9 mouse cellular contexts compared by ENCODE assay signal in genomic region chr12:112810092-112810885, GRCm38 (mm10). TPM values are rescaled to one million over a fixed set of nuclear protein-coding genes. Genes with fewer than 3 reads are reported as not detected.
DNase-seq lines count a peak whose midpoint lies in the region; ATAC-seq and TF ChIP-seq lines count a peak whose summit lies in the region.
"Had no signal": no experiment of that assay in that cellular context is flagged by ENCODE, and none has a peak within 500 bp of the region (broad histone marks: within the 10 kb centered on the region; RNA-seq: fewer than 3 reads in every experiment).

No protein-coding gene starts in this region.

- no peak overlapping the region for H3K4me3 ChIP-seq in intestine, embryonic 14.5 days (ENCODE audit: low read depth, low read length)
- H3K4me3 ChIP-seq in intestine, postnatal 0 days (ENCODE audit: low read depth, low read length) = no peak overlapping the region
- H3K4me3 ChIP-seq in forebrain, embryonic 14.5 days (ENCODE audit: low read depth, low read length) = no peak overlapping the region
- peak overlapping the region; percentile 70; the same call in 1 of the 2 replicates for H3K4me3 ChIP-seq in midbrain, embryonic 12.5 days

- no peaks in the 10 kb centered on the region for H3K27me3 ChIP-seq in intestine, embryonic 14.5 days (replicated peaks; ENCODE audit: control insufficient read depth, insufficient read depth, low read length)
- no peaks in the 10 kb centered on the region for H3K27me3 ChIP-seq in intestine, postnatal 0 days (replicated peaks; ENCODE audit: control insufficient read depth, insufficient read depth, low read length)
- H3K27me3 ChIP-seq in forebrain, embryonic 14.5 days (replicated peaks; ENCODE audit: control insufficient read depth, insufficient read depth, low read length) = no peaks in the 10 kb centered on the region
- peaks cover 23% of the 10 kb centered on the region; the same call in 1 of the 2 replicates for H3K27me3 ChIP-seq in midbrain, embryonic 12.5 days

- H3K4me2 ChIP-seq in intestine, embryonic 14.5 days (ENCODE audit: low read length) = peak overlapping the region; percentile 98
- no peak overlapping the region for H3K4me2 ChIP-seq in intestine, postnatal 0 days (replicated peaks; ENCODE audit: low read depth)
- 0 out of 2 replicates have a peak overlapping the region, but pooled peaks have one; percentile 9 for H3K4me2 ChIP-seq in forebrain, embryonic 14.5 days (ENCODE audit: low read length)
- H3K4me2 ChIP-seq in midbrain, embryonic 12.5 days (replicated peaks) = peak overlapping the region; percentile 99

- TF ChIP-seq CTCF in intestine, postnatal 0 days (IDR thresholded peaks at IDR 0.05; ENCODE audit: low read depth) = no peak

- peaks cover 2% of the 10 kb centered on the region; the same call in 1 of the 2 replicates for H3K4me1 ChIP-seq in intestine, embryonic 14.5 days (replicated peaks; ENCODE audit: control insufficient read depth, insufficient read depth, low read length)
- no peaks in the 10 kb centered on the region for H3K4me1 ChIP-seq in intestine, postnatal 0 days (replicated peaks; ENCODE audit: control insufficient read depth, insufficient read depth, low read length)
- peaks cover 12% of the 10 kb centered on the region for H3K4me1 ChIP-seq in forebrain, embryonic 14.5 days (ENCODE audit: control insufficient read depth, insufficient read depth, low read length)
- peaks cover 21% of the 10 kb centered on the region for H3K4me1 ChIP-seq in midbrain, embryonic 12.5 days

- no peaks in the 10 kb centered on the region for H3K9me3 ChIP-seq in intestine, embryonic 14.5 days (ENCODE audit: control insufficient read depth, low read length)
- no peaks in the 10 kb centered on the region for H3K9me3 ChIP-seq in intestine, postnatal 0 days (ENCODE audit: control insufficient read depth)
- no peaks in the 10 kb centered on the region for H3K9me3 ChIP-seq in forebrain, embryonic 14.5 days (replicated peaks; ENCODE audit: control insufficient read depth, low read length)
- no peaks in the 10 kb centered on the region for H3K9me3 ChIP-seq in midbrain, embryonic 12.5 days

- H3K36me3 ChIP-seq in intestine, embryonic 14.5 days (ENCODE audit: control insufficient read depth, insufficient read depth, low read length) = peaks cover 12% of the 10 kb centered on the region; the same call in 1 of the 2 replicates
- 0 out of 2 replicates have a peak, but pooled peaks cover 3% of the 10 kb centered on the region for H3K36me3 ChIP-seq in intestine, postnatal 0 days (ENCODE audit: control insufficient read depth, insufficient read depth)
- H3K36me3 ChIP-seq in forebrain, embryonic 14.5 days (ENCODE audit: control insufficient read depth, insufficient read depth, low read length) = peaks cover 14% of the 10 kb centered on the region
- peaks cover 43% of the 10 kb centered on the region for H3K36me3 ChIP-seq in midbrain, embryonic 12.5 days

- H3K27ac ChIP-seq in intestine, embryonic 14.5 days (ENCODE audit: low read depth) = no peak overlapping the region
- H3K27ac ChIP-seq in intestine, postnatal 0 days (ENCODE audit: low read depth, low read length) = no peak overlapping the region
- H3K27ac ChIP-seq in forebrain, embryonic 14.5 days (ENCODE audit: low read depth, low read length) = no peak overlapping the region
- H3K27ac ChIP-seq in midbrain, embryonic 12.5 days (replicated peaks) = no peak overlapping the region

- no peak overlapping the region for H3K9ac ChIP-seq in intestine, embryonic 14.5 days (ENCODE audit: low read length)
- H3K9ac ChIP-seq in intestine, postnatal 0 days (ENCODE audit: low read depth, low read length) = no peak overlapping the region
- H3K9ac ChIP-seq in forebrain, embryonic 14.5 days (ENCODE audit: low read length) = no peak overlapping the region
- H3K9ac ChIP-seq in midbrain, embryonic 12.5 days (replicated peaks) = 0 out of 2 replicates have a peak overlapping the region, but pooled peaks have one; percentile 71

- 61% methylated on average over 19 of the region's 19 CpGs for WGBS in intestine, embryonic 14.5 days
- 58% methylated on average over 19 of the region's 19 CpGs for WGBS in intestine, postnatal 0 days
- WGBS in forebrain, embryonic 14.5 days = 67% methylated on average over 19 of the region's 19 CpGs
- WGBS in midbrain, embryonic 12.5 days = 69% methylated on average over 19 of the region's 19 CpGs

- ATAC-seq in intestine, embryonic 14.5 days (replicated peaks; ENCODE audit: low FRiP score, low TSS enrichment, low read depth) = no peak
- ATAC-seq in intestine, postnatal 0 days = no peak
- ATAC-seq in forebrain, embryonic 14.5 days = no peak
- ATAC-seq in midbrain, embryonic 12.5 days (ENCODE audit: low FRiP score, low read depth) = no peak

- no peak for DNase-seq in intestine, embryonic 14.5 days (ENCODE audit: low spot score)
- DNase-seq in NIH3T3 (ENCODE audit: low read depth) = peak; percentile 42
- DNase-seq in forebrain, embryonic 14.5 days (ENCODE audit: low spot score) = no peak
- no peak for DNase-seq in ovary, postnatal 10 days (ENCODE audit: low spot score)
- DNase-seq in embryo, embryonic 10 days (ENCODE audit: low spot score) = no peak
- DNase-seq in embryo, embryonic 9.5 days (ENCODE audit: extremely low spot score) = no peak
- DNase-seq: cerebellum, postnatal 25 days had no signal

RNA-seq across cellular contexts. Expression of gene Clba1, which starts 1.6 kb away (rescaled TPM):
- 4.3 and 7.0 TPM in 2 replicates for polyA plus RNA-seq in intestine, embryonic 14.5 days (2014; fragmentation: Nextera tagmentation; extraction: Ambion mirVana)
- 3.6 TPM in 2 replicates for polyA plus RNA-seq in intestine, postnatal 0 days (2015; fragmentation: Nextera tagmentation; extraction: Ambion mirVana)
- 17.0 and 19.4 TPM in 2 replicates for polyA plus RNA-seq in forebrain, embryonic 14.5 days (2014; fragmentation: Nextera tagmentation; extraction: Ambion mirVana)
- polyA plus RNA-seq in midbrain, embryonic 12.5 days (2016; fragmentation: Nextera tagmentation; extraction: Ambion mirVana) = 16.7 and 18.5 TPM in 2 replicates

RNA-seq across cellular contexts. Expression of gene Ahnak2, which starts 7.8 kb away (rescaled TPM):
- 2.9 and 3.1 TPM in 2 replicates for polyA plus RNA-seq in intestine, embryonic 14.5 days (2014; fragmentation: Nextera tagmentation; extraction: Ambion mirVana)
- 1.6 TPM in 2 replicates for polyA plus RNA-seq in intestine, postnatal 0 days (2015; fragmentation: Nextera tagmentation; extraction: Ambion mirVana)
- 0.29 and 0.51 TPM in 2 replicates for polyA plus RNA-seq in forebrain, embryonic 14.5 days (2014; fragmentation: Nextera tagmentation; extraction: Ambion mirVana)
- 0.25 and 0.37 TPM in 2 replicates for polyA plus RNA-seq in midbrain, embryonic 12.5 days (2016; fragmentation: Nextera tagmentation; extraction: Ambion mirVana)

RNA-seq across cellular contexts. Expression of gene Cdca4, which starts 18.9 kb away (rescaled TPM):
- 116 and 126 TPM in 2 replicates for polyA plus RNA-seq in intestine, embryonic 14.5 days (2014; fragmentation: Nextera tagmentation; extraction: Ambion mirVana)
- 22.6 and 24.1 TPM in 2 replicates for polyA plus RNA-seq in intestine, postnatal 0 days (2015; fragmentation: Nextera tagmentation; extraction: Ambion mirVana)
- polyA plus RNA-seq in forebrain, embryonic 14.5 days (2014; fragmentation: Nextera tagmentation; extraction: Ambion mirVana) = 101 and 112 TPM in 2 replicates
- 124 and 132 TPM in 2 replicates for polyA plus RNA-seq in midbrain, embryonic 12.5 days (2016; fragmentation: Nextera tagmentation; extraction: Ambion mirVana)

RNA-seq across cellular contexts. Expression of gene Pld4, which starts 49.8 kb away (rescaled TPM):
- polyA plus RNA-seq in intestine, embryonic 14.5 days (2014; fragmentation: Nextera tagmentation; extraction: Ambion mirVana) = 12.6 and 13.0 TPM in 2 replicates
- 6.7 and 6.9 TPM in 2 replicates for polyA plus RNA-seq in intestine, postnatal 0 days (2015; fragmentation: Nextera tagmentation; extraction: Ambion mirVana)
- 5.9 and 7.0 TPM in 2 replicates for polyA plus RNA-seq in forebrain, embryonic 14.5 days (2014; fragmentation: Nextera tagmentation; extraction: Ambion mirVana)
- 4.7 and 6.7 TPM in 2 replicates for polyA plus RNA-seq in midbrain, embryonic 12.5 days (2016; fragmentation: Nextera tagmentation; extraction: Ambion mirVana)

RNA-seq across cellular contexts. Expression of gene Gpr132, which starts 57.7 kb away (rescaled TPM):
- 0.42 and 0.50 TPM in 2 replicates for polyA plus RNA-seq in intestine, embryonic 14.5 days (2014; fragmentation: Nextera tagmentation; extraction: Ambion mirVana)
- 0.25 and 0.30 TPM in 2 replicates for polyA plus RNA-seq in intestine, postnatal 0 days (2015; fragmentation: Nextera tagmentation; extraction: Ambion mirVana)
- polyA plus RNA-seq in forebrain, embryonic 14.5 days (2014; fragmentation: Nextera tagmentation; extraction: Ambion mirVana) = not detected in 2 replicates
- not detected in 2 replicates for polyA plus RNA-seq in midbrain, embryonic 12.5 days (2016; fragmentation: Nextera tagmentation; extraction: Ambion mirVana)
